Mouse (Mus musculus) lung, postnatal 0 days (tissue): ENCODE data around the gene Mylk. TPM values are rescaled to one million over a fixed set of nuclear protein-coding genes. Genes with fewer than 3 reads are reported as not detected.

ENCODE experiments used
- ATAC-seq: fragments of 200-750 bp; cut with Nextera tagmentation; 2 replicates; pipeline ENCODE4 v1.8.0; 2017; ENCODE audit warnings: moderate library complexity
- DNase-seq: peaks from one replicate; pipeline ENCODE4 v3.0.0-alpha.2; 2016; ENCODE audit warnings: low spot score
- H3K27ac ChIP-seq: fragments of 300-500 bp; sonication (generic); 2 replicates; pipeline ENCODE4 v1.5.1; 2014; ENCODE audit warnings: antibody characterized with exemption, mild to moderate bottlenecking, low read length, mixed read lengths
- H3K27me3 ChIP-seq: fragments of 300-500 bp; sonication (generic); replicated peaks from 2 replicates; pipeline ENCODE4 v1.6.1; 2014; ENCODE audit warnings: low read length, mixed read lengths; ENCODE audit not compliant: insufficient read depth
- H3K36me3 ChIP-seq: fragments of 300-500 bp; sonication (generic); 2 replicates; pipeline ENCODE4 v1.6.1; 2014; ENCODE audit warnings: low read length, mixed read lengths; ENCODE audit not compliant: insufficient read depth
- H3K4me1 ChIP-seq: fragments of 300-500 bp; sonication (generic); 2 replicates; pipeline ENCODE4 v1.6.1; 2014; ENCODE audit warnings: antibody characterized with exemption, low read depth, low read length, mixed read lengths; ENCODE audit not compliant: insufficient read depth
- H3K4me2 ChIP-seq: fragments of 300-500 bp; sonication (generic); replicated peaks from 2 replicates; pipeline ENCODE4 v1.6.1; 2014; ENCODE audit warnings: low read depth, mild to moderate bottlenecking, low read length, moderate library complexity, mixed read lengths
- H3K4me3 ChIP-seq: fragments of 300-500 bp; sonication (generic); 2 replicates; pipeline ENCODE4 v1.5.1; 2014; ENCODE audit warnings: low read depth, low read length
- H3K9ac ChIP-seq: fragments of 300-500 bp; sonication (generic); replicated peaks from 2 replicates; pipeline ENCODE4 v1.6.1; 2014; ENCODE audit warnings: low read depth, mild to moderate bottlenecking
- H3K9me3 ChIP-seq: fragments of 300-500 bp; sonication (generic); 2 replicates; pipeline ENCODE4 v1.6.1; 2016; ENCODE audit warnings: low read length, mixed read lengths
- CTCF ChIP-seq: IDR thresholded peaks from 2 replicates; pipeline ENCODE4 v1.5.1; 2016; ENCODE audit warnings: antibody characterized with exemption, mild to moderate bottlenecking
- EP300 ChIP-seq: IDR thresholded peaks from 2 replicates; pipeline ENCODE4 v1.6.1; 2016; ENCODE audit warnings: antibody characterized with exemption, mild to moderate bottlenecking, control low read depth
- WGBS: fragments of 180-500 bp; shearing (Covaris S2); extraction: QIAGEN DNeasy Blood & Tissue Kit; methylation state at CpG from one replicate; pipeline ENCODE4 v1.1.7; 2014; 5-methylcytosine and 5-hydroxymethylcytosine counted together
- polyA plus RNA-seq: library from polyadenylated mRNA; unstranded; fragments of >200 nt; fragmentation: Nextera tagmentation; extraction: Ambion mirVana; gene quantifications from 2 replicates; pipeline ENCODE4 v1.2.1, GENCODE M21; 2015

Gene Mylk
- polyA plus RNA-seq, 1 experiment from 2014 or later: 55.7 TPM

DNA sequence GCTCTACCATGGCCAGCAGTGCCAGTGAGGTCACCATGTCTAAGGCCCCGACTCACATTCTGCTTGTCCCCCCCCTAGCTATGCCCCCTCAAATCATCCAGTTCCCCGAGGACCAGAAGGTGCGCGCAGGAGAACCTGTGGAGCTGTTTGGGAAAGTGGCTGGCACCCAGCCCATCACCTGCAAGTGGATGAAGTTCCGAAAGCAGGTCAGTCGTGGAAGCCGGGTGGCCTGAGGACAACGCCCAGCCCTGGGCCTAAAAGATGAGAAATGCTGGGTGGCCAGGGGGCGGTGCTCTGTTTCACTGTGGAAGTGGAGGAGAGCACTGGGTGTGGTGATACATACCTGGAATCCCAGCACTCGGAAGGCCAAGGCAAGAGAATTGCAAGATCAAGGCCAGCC lies 208.5 kb downstream of the Mylk start:
- Histone ChIP-seq H3K27me3 (no peaks in the 10 kb centered on the region), H3K27ac (peak overlapping the region; percentile 71), H3K9ac (no peak overlapping the region), H3K4me1 (peaks cover 4% of the 10 kb centered on the region; the same call in 1 of the 2 replicates), H3K4me3 (no peak overlapping the region), H3K36me3 (peaks cover 11% of the 10 kb centered on the region; the same call in 1 of the 2 replicates), H3K9me3 (no peaks in the 10 kb centered on the region), H3K4me2 (no peak overlapping the region)
- 65% methylated on average over 10 of the region's 10 CpGs for WGBS
- no peak for ATAC-seq
- DNase-seq: no peak
- TF ChIP-seq EP300 (no peak), CTCF (no peak)

- no peak overlapping the region for H3K4me3 ChIP-seq
- ATAC-seq (no peak), DNase-seq (peak; percentile 38)
- peak overlapping the region; percentile 81 for H3K27ac ChIP-seq
- no peak overlapping the region for H3K9ac ChIP-seq
- H3K4me1 ChIP-seq: peaks cover 32% of the 10 kb centered on the region
- TF ChIP-seq CTCF (peak; percentile 67), EP300 (no peak)
- WGBS: 60% methylated on average over 8 of the region's 8 CpGs
- no peaks in the 10 kb centered on the region for H3K27me3 ChIP-seq
- H3K4me2 ChIP-seq: no peak overlapping the region
- peaks cover 11% of the 10 kb centered on the region; the same call in 1 of the 2 replicates for H3K36me3 ChIP-seq
- no peaks in the 10 kb centered on the region for H3K9me3 ChIP-seq
Measured at GRCm38 (mm10) chr16:34957487-34958230, 212.6 kb downstream of the Mylk start.

- peak overlapping the region; percentile 81 for H3K27ac ChIP-seq
- TF ChIP-seq CTCF: no peak
- no peak for TF ChIP-seq EP300
- H3K27me3 ChIP-seq: no peaks in the 10 kb centered on the region
- peak; percentile 90 for DNase-seq
- no peak overlapping the region for H3K9ac ChIP-seq
- ATAC-seq: peak; percentile 83
- 0 out of 2 replicates have a peak overlapping the region, but pooled peaks have one; percentile 8 for H3K4me2 ChIP-seq
- H3K4me3 ChIP-seq: no peak overlapping the region
- H3K9me3 ChIP-seq: no peaks in the 10 kb centered on the region
- WGBS: 10% methylated on average over 9 of the region's 9 CpGs
- H3K36me3 ChIP-seq: peaks cover 11% of the 10 kb centered on the region; the same call in 1 of the 2 replicates
- H3K4me1 ChIP-seq: peaks cover 33% of the 10 kb centered on the region
Measured at GRCm38 (mm10) chr16:34958667-34959066, 213.7 kb downstream of the Mylk start.

GRCm38 (mm10) chr16:34959261-34959660 lies 214.3 kb downstream of the Mylk start:
- TF ChIP-seq EP300: no peak
- no peak overlapping the region for H3K4me3 ChIP-seq
- H3K27me3 ChIP-seq: no peaks in the 10 kb centered on the region
- peak overlapping the region; percentile 81 for H3K27ac ChIP-seq
- DNase-seq (peak; percentile 70), ATAC-seq (peak; percentile 60)
- peaks cover 13% of the 10 kb centered on the region; the same call in 1 of the 2 replicates for H3K36me3 ChIP-seq
- 56% methylated on average over 5 of the region's 5 CpGs for WGBS
- no peak overlapping the region for H3K4me2 ChIP-seq
- H3K4me1 ChIP-seq: peaks cover 33% of the 10 kb centered on the region
- no peak overlapping the region for H3K9ac ChIP-seq
- H3K9me3 ChIP-seq: no peaks in the 10 kb centered on the region

DNA sequence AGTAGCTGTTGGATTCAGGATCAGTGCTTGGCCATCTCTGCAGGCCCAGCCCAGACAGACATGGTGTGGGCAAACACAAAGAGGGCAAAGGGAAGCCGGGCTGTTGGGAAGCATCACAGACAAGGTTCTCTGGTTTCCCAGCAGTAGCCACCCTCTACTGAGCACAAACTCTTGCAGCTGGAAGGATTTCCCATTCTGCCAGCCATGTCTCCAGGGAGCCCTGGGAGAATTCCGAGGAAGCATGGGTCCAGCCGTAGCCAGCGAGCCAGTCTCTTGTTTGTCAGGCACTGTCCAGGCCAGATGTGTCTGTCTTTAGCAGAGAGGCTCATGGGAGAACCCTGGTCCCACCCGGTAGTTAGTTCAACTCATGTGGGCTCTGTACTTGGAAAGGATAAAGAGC lies 215.2 kb downstream of the Mylk start:
- DNase-seq: no peak
- Histone ChIP-seq H3K4me2 (no peak overlapping the region), H3K36me3 (peaks cover 5% of the 10 kb centered on the region; the same call in 1 of the 2 replicates), H3K4me3 (no peak overlapping the region), H3K9me3 (no peaks in the 10 kb centered on the region), H3K4me1 (peaks cover 33% of the 10 kb centered on the region), H3K27me3 (no peaks in the 10 kb centered on the region), H3K9ac (no peak overlapping the region), H3K27ac (peak overlapping the region; percentile 81)
- 70% methylated on average over 5 of the region's 5 CpGs for WGBS
- TF ChIP-seq EP300: no peak
- TF ChIP-seq CTCF: no peak
- no peak for ATAC-seq

DNA sequence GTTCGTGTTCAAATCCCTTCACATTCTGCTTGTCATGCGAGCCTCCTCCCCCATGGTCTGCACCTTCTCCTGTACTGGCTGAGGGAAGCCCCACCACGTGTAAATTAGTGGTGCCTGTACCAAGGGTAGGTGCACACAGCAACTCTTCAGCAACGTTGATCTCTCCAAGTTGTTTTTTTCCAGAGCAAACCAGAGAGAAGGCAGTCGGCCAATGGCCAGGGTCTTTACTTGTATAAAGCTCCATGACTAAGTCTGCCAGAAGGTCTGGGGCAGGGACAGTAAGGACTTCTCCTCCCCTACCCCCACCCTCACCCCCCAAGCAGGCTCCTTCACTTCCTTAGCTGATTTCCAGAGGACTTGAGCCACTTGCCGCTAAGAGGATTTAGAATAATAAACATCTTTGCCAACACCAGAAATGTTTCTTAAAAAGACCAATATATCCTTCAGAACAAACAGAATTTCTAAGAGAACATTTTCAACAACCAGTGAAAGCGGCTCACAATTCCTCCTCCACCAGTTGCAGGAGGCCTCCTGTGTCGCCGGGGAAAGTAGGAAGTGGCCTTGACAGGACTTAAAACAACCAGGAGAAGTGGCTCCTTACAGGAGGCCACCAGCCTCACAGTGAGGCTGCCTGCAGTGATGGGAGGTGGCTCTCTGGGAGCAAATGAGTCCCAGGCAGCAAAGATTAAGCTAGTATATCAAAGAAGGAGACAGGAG lies 216.0 kb downstream of the Mylk start:
- Histone ChIP-seq H3K9ac (no peak overlapping the region), H3K9me3 (no peaks in the 10 kb centered on the region), H3K4me1 (peaks cover 34% of the 10 kb centered on the region), H3K27me3 (no peaks in the 10 kb centered on the region), H3K27ac (peak overlapping the region; percentile 81), H3K36me3 (peaks cover 5% of the 10 kb centered on the region; the same call in 1 of the 2 replicates), H3K4me2 (no peak overlapping the region), H3K4me3 (no peak overlapping the region)
- ATAC-seq (no peak; the same call in 1 of the 2 replicates), DNase-seq (no peak)
- TF ChIP-seq CTCF (no peak), EP300 (no peak)
- WGBS: 23% methylated on average over 9 of the region's 9 CpGs
